Mouse (Mus musculus) lung, postnatal 36 days (tissue): ENCODE data around the gene Ajuba.
"Not testable (repeated sequence)": the region's sequence is repeated elsewhere in the genome, so short reads cannot be mapped to it uniquely, and the experiment has no call there.

Experiments used
- DNase-seq: peaks from one replicate; pipeline ENCODE4 v3.0.0; 2022; ENCODE audit warnings: mixed read lengths

Ajuba gene

GRCm38 (mm10) chr14:54577089-54577982, at the start of gene Ajuba:
Gene Ajuba (minus strand): TSS chr14:54577558.
- peak; percentile 96 for DNase-seq

GRCm38 (mm10) chr14:54624976-54625375, 47.6 kb upstream of the Ajuba start:
- DNase-seq, result no peak

DNA sequence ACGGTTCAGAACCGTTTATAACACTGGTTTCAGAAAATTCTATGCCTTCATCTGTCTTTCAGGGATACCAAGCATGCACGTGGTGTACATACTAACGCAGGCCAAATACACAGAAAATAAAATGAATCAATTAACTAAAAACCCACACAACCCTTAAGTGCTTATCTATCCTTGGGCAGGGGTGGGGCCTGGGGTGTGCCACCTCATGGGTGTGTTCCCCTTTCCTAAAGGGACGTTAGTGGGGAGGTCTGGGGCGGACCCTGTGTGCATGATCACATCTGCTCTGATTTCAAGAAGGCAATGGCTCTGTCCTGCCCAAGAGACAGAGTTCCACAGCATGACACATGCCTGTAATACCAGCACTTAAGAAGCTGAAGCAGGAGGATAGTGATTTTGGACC, 46.0 kb upstream of the Ajuba start:
- no peak for DNase-seq

GRCm38 (mm10) chr14:54621133-54621532, 43.8 kb upstream of the Ajuba start, which contains the start of gene Psmb11:
Gene Psmb11 (plus strand): TSS chr14:54621433.
- no peak for DNase-seq

DNA sequence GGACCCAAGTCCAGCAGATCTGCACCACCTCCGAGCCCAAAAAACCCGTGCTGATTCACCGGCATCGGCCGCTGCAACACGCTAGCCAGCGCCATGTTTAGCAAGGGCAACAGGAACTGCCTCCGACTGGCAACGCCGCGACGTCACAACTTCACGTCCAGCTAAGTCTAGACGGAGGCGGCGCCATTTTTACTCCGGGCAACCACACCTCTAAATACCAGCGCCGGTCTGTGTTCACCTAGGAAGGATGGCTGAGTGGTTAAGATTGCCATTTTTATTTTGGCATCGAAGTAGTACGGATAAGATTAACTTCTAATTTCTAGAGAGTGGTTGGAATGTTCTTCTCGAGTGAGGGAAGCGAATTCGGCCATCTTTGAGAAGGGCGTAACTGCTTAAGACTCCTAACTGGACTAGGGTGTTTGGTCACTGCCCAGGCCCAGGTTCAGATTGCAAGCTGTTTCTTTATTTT, 40.6 kb upstream of the Ajuba start, which contains the start of gene Psmb5:
TSS of gene Psmb5 (minus strand) at position 126 of the 469 bp plus-strand sequence.
- DNase-seq, result peak; percentile 94

GRCm38 (mm10) chr14:54617152-54617896, 40.0 kb upstream of the Ajuba start:
- DNase-seq, result no peak

- DNase-seq, result no peak
These were observed 39.0 kb upstream of the Ajuba start for GRCm38 (mm10) chr14:54616226-54616825.

- not testable (repeated sequence) for DNase-seq
These were observed 36.8 kb upstream of the Ajuba start for GRCm38 (mm10) chr14:54614130-54614529.

DNA sequence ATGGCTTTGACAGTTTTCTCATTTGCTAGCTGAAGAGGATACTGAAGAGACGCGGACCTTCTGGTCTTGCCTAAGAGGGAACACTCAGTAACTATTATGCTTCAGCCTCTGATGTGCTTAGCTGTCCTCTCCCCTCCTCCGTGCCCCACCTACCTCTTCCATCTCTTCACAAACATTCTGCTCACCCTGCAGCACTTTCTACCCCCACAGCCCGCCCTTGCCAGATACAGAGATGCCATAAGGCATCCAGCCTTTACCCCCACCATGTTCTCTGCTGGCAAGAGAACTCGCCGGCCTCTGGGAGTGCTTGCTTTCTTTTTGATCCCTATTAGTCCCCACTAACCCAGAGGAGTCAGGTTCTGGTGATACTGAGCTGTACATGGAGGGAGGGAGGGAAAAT, 33.3 kb upstream of the Ajuba start:
- no peak for DNase-seq

DNA sequence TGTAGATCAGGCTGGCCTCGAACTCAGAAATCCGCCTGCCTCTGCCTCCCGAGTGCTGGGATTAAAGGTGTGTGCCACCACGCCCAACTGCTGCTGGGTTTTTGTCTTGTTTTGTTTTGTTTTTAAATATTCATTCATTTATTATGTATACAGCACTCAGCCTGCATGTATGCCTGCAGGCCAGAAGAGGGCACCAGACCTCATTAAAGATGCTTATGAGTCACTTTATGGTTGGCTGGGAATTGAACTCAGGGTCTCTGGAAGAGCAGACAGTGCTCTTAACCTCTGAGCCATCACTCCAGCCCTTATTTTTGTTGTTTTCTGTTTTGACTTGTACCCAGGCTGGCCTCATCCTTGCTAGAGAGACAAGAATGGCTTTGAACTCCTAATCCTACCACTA, 32.6 kb upstream of the Ajuba start:
- peak; percentile 51 for DNase-seq

DNA sequence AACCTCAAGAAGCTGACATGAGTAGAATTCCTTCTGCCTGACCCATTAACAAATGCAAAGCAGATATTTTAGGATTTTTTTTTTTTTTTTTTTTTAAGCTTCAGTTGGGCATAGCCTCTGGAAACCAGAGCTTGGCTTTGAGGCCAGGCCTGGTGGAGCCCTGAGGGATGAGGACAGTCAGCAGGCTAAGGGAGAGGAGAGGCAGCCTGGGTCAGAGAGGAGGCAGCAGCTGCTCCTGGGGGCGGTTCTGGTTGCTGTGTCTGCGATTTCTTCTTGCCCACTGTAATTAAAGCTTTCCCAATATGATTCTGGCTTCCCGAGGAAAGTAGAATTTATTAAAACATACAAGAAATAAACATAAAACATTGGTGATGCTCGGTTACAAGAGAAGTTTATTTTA, 31.9 kb upstream of the Ajuba start:
- no peak for DNase-seq

- no peak for DNase-seq
These were observed 29.9 kb upstream of the Ajuba start for GRCm38 (mm10) chr14:54607226-54607625.

DNA sequence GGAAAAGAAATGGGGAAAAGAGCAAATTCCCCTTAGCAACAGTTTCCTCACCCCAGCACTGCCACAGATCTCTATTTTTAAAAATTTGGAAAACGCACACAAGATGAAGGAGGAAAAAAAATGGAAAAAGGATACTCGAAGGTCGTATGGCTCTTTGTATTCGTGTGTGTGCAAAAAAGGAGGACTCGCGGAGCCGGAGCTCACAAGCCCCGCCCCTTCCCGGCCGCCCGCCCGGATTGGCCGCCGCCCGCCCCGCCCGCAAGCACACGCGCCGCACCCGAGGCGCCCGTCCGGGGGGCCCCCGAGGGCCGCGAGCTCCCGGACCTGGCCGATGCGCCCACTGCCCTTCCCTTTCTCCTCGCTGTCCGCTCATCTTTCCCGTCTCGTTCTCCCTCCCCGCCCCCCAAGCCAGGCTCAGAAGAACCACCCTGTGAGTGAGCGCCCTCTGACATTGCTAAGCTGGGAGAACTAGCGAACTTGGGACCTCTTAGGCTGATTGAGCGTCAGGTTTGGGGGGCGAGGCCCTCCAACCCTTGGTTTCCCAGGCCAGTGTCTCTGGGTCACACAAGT, 28.5 kb upstream of the Ajuba start, which contains the start of gene 4931414P19Rik:
TSS of gene 4931414P19Rik (minus strand) at position 242 of the 570 bp plus-strand sequence.
- DNase-seq, result peak; percentile 84

DNA sequence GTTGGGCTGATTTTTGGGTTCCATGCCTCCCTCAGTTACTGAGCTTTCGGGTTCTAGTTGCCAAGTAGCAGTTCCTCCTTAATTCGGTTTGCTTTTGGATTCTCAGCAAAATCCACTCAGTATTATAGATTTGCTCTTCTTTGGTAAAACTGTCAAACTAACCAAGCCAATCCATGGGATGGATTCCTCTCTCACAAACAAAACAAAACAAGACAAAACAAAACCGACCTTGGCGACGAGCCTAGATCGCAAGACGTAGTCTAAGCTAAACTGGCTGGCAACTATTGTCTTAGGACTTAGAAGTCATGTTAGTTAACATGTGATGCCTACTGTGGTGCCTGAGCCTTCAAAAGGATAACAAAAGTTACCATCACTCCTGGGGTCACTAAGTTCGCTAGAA, 26.3 kb upstream of the Ajuba start:
- no peak for DNase-seq

DNA sequence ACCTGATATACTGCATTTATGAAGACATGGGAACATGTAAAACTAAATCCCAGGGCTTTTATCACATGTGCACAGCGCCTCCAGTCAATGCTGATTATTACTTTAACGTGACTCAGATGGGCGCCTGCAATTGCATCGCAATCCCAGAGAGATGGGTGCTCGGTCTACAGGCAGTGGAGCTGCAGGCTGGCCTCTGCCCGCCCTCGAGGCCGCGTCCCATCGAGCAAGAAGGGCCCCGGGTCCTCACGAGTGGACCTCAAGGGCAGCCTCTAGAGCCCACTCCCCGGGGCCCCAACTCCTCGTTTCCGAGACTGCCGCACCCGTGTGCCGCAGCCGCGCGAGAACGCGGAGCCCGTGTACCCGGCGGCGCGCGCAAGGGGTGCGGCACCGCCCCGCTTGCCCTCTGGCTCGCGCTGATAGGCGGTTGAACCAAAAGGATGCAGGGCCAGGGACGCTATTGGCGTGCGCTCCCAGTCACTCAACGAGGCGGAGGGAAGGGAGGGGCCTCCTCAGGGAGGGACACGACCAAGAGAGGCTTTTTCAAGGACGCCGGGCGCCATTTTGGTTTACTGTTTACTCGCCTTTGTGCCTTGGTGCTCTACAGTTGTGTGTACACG, 25.8 kb upstream of the Ajuba start:
- peak; percentile 98 for DNase-seq

- no peak for DNase-seq
These were observed 25.3 kb upstream of the Ajuba start for GRCm38 (mm10) chr14:54602613-54603012.

DNA sequence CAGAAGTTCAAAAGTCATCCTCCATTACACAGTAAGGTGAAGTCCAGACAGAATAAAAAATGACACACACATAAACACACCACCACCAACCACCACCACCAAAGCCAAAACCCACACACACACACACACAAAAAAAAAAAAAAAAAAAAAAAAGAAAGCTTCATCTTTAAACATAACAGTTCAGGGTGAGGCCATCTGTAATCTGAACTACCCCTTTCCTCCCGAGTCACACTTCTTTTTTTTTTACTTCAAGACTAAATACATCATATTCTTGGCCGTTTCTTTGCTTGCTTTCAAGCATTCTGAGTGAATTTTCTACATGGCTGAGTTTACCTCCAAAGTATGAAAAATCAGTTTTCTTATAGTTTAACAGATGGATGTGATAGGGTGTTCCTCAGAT, 24.2 kb upstream of the Ajuba start:
- DNase-seq, result no peak

GRCm38 (mm10) chr14:54597084-54597483, 19.7 kb upstream of the Ajuba start:
- no peak for DNase-seq

- no peak for DNase-seq
These were observed 17.5 kb upstream of the Ajuba start for GRCm38 (mm10) chr14:54594631-54595414.

GRCm38 (mm10) chr14:54594055-54594454, 16.7 kb upstream of the Ajuba start:
- no peak for DNase-seq

DNA sequence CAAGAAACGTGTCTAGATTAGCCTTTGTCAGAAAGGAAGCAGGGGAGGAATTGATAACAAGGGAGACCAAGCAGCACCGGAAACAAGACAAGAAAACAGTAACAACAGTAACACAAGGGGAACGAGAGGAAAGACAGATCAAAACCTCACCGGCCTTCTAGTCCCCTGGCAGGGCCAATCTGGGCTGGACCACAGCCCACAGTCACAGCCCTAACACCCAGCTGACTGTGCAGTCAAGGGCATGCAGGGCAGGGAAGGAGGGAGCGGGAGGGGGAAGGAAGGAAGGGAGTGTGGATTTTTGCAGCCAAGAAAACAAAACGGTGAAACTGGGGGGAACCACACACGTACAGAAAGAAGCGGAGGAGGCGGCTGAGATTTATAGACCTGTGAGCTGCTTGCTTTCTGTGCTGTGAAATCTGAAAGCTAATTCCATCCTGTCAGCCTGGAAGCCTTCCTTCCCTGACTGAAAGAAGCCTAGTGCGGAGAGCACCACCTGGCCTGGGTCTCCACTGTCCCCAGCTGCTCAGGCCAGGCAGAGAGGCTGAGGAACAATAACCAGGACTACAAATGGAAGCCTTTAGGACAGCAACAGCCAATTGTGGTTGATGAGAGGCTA, 15.1 kb upstream of the Ajuba start:
- DNase-seq, result no peak
